Mouse (Mus musculus): Measurements from ENCODE around the gene Npc1l1. TPM values are rescaled to one million over a fixed set of nuclear protein-coding genes. Genes with fewer than 3 reads are reported as not detected.
A peak's percentile ranks its signal among the peaks of the same experiment; 100 is the strongest.

Npc1l1 gene
- polyA plus RNA-seq, 1 experiment from 2014 or later = not detected

DNA sequence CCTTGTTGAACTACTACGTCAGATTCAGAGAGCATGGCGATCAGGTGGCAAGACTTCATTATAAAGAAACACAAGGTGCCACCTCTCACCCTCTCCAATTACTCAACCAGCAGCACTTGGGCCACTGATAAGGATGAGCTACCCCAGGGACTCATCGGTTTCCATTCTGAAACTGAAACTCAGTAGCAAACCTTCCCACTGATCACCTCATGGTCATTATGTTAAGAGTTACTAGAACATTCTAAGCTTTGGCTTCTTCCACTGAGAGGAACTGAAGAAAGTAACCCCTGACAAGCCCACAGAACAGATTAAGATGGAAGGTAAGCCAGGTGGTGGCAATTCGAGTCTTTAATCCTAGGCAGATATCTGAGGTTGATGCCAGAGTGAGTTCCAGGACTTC is 31.5 kb downstream of the Npc1l1 start:
- H3K27ac ChIP-seq (ENCODE audit: low read depth, low read length) = no peak overlapping the region
- H3K36me3 ChIP-seq (ENCODE audit: control insufficient read depth, insufficient read depth, low read length) = no peaks in the 10 kb centered on the region
- WGBS (ENCODE audit: insufficient replicate concordance) = 83% methylated on average over 4 of the region's 4 CpGs
- no peak overlapping the region for H3K9ac ChIP-seq (ENCODE audit: low read depth, low read length)
- no peak overlapping the region for H3K4me3 ChIP-seq (ENCODE audit: low read depth, low read length)
- peak overlapping the region; percentile 96 for H3K4me2 ChIP-seq
- H3K27me3 ChIP-seq (ENCODE audit: control insufficient read depth, insufficient read depth, low read length) = no peaks in the 10 kb centered on the region
- no peaks in the 10 kb centered on the region for H3K9me3 ChIP-seq (replicated peaks; ENCODE audit: control insufficient read depth, low read length)
- no peak for ATAC-seq (replicated peaks; ENCODE audit: insufficient number of reproducible peaks, low FRiP score, low TSS enrichment)
- peaks cover 14% of the 10 kb centered on the region for H3K4me1 ChIP-seq (ENCODE audit: control insufficient read depth, insufficient read depth, low read length)

DNA sequence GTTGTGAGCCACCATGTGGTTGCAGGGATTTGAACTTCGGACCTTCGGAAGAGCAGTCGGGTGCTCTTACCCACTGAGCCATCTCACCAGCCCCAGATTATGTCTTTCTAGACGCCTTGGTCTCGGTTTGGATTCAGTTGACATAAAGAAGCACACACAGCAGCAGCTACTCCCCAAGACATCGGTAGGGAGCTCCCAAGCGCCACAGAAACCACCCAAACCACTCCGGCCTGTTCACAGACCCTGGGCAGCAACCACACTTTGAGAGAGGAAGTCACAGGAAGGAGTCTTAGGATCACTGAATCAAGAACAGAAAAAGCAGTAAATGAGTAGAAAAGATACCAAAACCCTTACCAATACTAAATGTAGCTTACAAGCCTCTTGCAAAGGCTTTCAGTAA is 33.2 kb downstream of the Npc1l1 start:
- no peak overlapping the region for H3K27ac ChIP-seq (ENCODE audit: low read depth, low read length)
- WGBS (ENCODE audit: insufficient replicate concordance) = 92% methylated on average over 8 of the region's 8 CpGs
- no peaks in the 10 kb centered on the region for H3K27me3 ChIP-seq (ENCODE audit: control insufficient read depth, insufficient read depth, low read length)
- H3K9me3 ChIP-seq (replicated peaks; ENCODE audit: control insufficient read depth, low read length) = no peaks in the 10 kb centered on the region
- peaks cover 14% of the 10 kb centered on the region for H3K4me1 ChIP-seq (ENCODE audit: control insufficient read depth, insufficient read depth, low read length)
- H3K36me3 ChIP-seq (ENCODE audit: control insufficient read depth, insufficient read depth, low read length) = no peaks in the 10 kb centered on the region; the same call in 1 of the 2 replicates
- no peak for ATAC-seq (replicated peaks; ENCODE audit: insufficient number of reproducible peaks, low FRiP score, low TSS enrichment)
- no peak overlapping the region for H3K9ac ChIP-seq (ENCODE audit: low read depth, low read length)
- no peak overlapping the region for H3K4me2 ChIP-seq
- H3K4me3 ChIP-seq (ENCODE audit: low read depth, low read length) = no peak overlapping the region

DNA sequence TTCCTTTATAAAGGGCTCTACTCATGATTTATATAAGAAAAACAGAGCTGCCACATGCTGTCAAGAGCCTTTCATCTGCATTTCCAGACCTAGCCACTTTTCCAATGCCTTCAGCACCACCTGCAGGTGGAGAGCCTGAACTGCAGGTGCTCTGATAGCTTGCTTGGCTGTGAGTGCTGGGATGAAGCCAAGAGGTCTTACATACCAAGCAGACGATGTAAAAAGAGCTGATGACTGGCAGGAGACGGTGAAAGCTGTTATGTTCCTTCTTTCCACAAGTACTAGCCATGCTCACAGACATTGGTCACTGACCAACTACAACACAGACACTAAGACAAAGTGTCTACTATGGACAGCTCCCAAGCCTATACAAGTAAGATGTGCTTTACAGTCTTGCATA is 42.1 kb downstream of the Npc1l1 start:
- no peaks in the 10 kb centered on the region; the same call in none of the 2 replicates for H3K36me3 ChIP-seq (ENCODE audit: control insufficient read depth, insufficient read depth, low read length)
- H3K4me2 ChIP-seq = no peak overlapping the region
- ATAC-seq (replicated peaks; ENCODE audit: insufficient number of reproducible peaks, low FRiP score, low TSS enrichment) = no peak
- H3K27ac ChIP-seq (ENCODE audit: low read depth, low read length) = no peak overlapping the region
- H3K27me3 ChIP-seq (ENCODE audit: control insufficient read depth, insufficient read depth, low read length) = no peaks in the 10 kb centered on the region
- no peaks in the 10 kb centered on the region for H3K9me3 ChIP-seq (replicated peaks; ENCODE audit: control insufficient read depth, low read length)
- H3K4me3 ChIP-seq (ENCODE audit: low read depth, low read length) = no peak overlapping the region
- no peak overlapping the region for H3K9ac ChIP-seq (ENCODE audit: low read depth, low read length)
- 4% methylated on average over 2 of the region's 2 CpGs for WGBS (ENCODE audit: insufficient replicate concordance)
- H3K4me1 ChIP-seq (ENCODE audit: control insufficient read depth, insufficient read depth, low read length) = peaks cover 7% of the 10 kb centered on the region

DNA sequence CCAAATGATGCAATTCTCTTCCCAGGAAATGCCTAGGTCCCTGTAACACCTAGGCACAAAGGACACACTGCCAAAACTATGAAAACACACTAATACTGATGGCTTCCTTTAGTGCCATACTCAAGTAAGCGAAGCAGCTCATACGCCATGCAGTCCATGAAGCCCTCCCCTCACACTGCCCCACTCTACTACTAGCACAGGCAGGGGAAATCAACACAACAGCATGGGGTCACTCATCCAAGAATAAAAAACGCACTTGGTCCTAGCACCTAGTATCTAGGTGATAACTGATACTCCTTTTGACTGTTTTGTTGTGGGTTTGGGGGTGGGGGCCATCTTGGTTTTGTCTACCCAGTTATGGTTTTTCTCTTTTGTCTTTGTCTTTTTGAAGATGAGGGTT is 42.5 kb downstream of the Npc1l1 start:
- no peaks in the 10 kb centered on the region for H3K9me3 ChIP-seq (replicated peaks; ENCODE audit: control insufficient read depth, low read length)
- H3K36me3 ChIP-seq (ENCODE audit: control insufficient read depth, insufficient read depth, low read length) = no peaks in the 10 kb centered on the region; the same call in none of the 2 replicates
- H3K27me3 ChIP-seq (ENCODE audit: control insufficient read depth, insufficient read depth, low read length) = no peaks in the 10 kb centered on the region
- peaks cover 8% of the 10 kb centered on the region for H3K4me1 ChIP-seq (ENCODE audit: control insufficient read depth, insufficient read depth, low read length)
- ATAC-seq (replicated peaks; ENCODE audit: insufficient number of reproducible peaks, low FRiP score, low TSS enrichment) = no peak
- no peak overlapping the region for H3K4me2 ChIP-seq
- WGBS (ENCODE audit: insufficient replicate concordance) = 79% methylated on average over 3 of the region's 3 CpGs
- no peak overlapping the region for H3K27ac ChIP-seq (ENCODE audit: low read depth, low read length)
- no peak overlapping the region for H3K9ac ChIP-seq (ENCODE audit: low read depth, low read length)
- no peak overlapping the region for H3K4me3 ChIP-seq (ENCODE audit: low read depth, low read length)

DNA sequence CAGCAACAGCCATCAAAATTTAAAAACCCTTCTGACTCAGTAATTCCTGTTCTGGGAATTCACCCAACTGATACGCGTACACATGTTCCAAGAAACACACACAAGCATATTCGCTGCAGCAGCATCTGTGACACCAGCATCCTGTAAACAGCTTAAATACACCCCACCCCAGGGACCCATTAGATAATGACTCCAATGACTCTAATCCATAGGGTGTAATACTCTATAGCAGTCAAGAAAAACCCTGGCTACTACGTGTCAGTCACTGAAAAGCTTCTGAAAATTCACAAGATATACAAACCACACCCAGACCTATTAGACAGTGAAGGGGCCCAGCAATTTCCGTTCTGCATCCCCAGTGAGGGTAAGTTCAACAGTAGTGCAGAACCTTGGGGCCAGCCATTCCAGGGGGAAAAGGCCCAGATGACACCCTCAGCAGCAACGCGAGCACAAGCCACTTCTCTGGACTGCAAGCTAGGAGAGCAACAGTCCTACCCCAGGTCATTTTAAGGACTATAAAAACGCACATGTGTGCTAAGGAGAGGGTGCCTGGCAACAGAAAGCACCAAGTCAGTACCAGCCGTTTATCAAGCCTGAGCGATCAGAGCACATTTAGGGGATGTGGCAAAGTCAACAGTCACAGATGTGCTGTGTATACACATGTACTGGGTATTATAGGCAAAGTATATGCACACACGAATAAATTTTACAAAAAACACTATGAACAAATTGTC is 45.6 kb downstream of the Npc1l1 start:
- no peak overlapping the region for H3K9ac ChIP-seq (ENCODE audit: low read depth, low read length)
- H3K4me1 ChIP-seq (ENCODE audit: control insufficient read depth, insufficient read depth, low read length) = peaks cover 13% of the 10 kb centered on the region
- no peaks in the 10 kb centered on the region for H3K9me3 ChIP-seq (replicated peaks; ENCODE audit: control insufficient read depth, low read length)
- no peak for ATAC-seq (replicated peaks; ENCODE audit: insufficient number of reproducible peaks, low FRiP score, low TSS enrichment)
- H3K4me2 ChIP-seq = no peak overlapping the region
- H3K4me3 ChIP-seq (ENCODE audit: low read depth, low read length) = no peak overlapping the region
- no peaks in the 10 kb centered on the region for H3K27me3 ChIP-seq (ENCODE audit: control insufficient read depth, insufficient read depth, low read length)
- WGBS (ENCODE audit: insufficient replicate concordance) = 69% methylated on average over 11 of the region's 11 CpGs
- 0 out of 2 replicates have a peak overlapping the region, but pooled peaks have one; percentile 6 for H3K27ac ChIP-seq (ENCODE audit: low read depth, low read length)
- H3K36me3 ChIP-seq (ENCODE audit: control insufficient read depth, insufficient read depth, low read length) = no peaks in the 10 kb centered on the region

DNA sequence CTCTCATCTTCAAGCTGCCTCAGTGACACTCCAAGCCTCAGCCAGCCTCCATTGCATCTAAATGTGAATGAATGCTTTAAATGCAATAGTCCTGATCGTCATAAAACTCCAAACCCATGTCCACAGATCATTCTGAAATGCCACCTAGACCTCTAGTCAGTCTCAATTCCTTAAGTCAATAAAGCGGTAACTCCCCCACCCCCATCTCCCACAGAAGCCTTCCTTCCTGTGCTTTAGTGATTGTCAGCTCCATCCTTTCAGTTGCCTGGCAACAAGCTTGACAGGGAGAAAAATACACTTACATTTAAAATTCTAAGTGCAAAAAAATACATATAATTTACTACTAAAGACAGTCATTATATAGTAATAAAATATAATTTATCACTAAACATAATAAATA is 46.7 kb downstream of the Npc1l1 start:
- WGBS (ENCODE audit: insufficient replicate concordance) = 76% methylated on average over 2 of the region's 2 CpGs
- H3K9me3 ChIP-seq (replicated peaks; ENCODE audit: control insufficient read depth, low read length) = no peaks in the 10 kb centered on the region
- no peak overlapping the region for H3K4me3 ChIP-seq (ENCODE audit: low read depth, low read length)
- peaks cover 23% of the 10 kb centered on the region for H3K4me1 ChIP-seq (ENCODE audit: control insufficient read depth, insufficient read depth, low read length)
- H3K4me2 ChIP-seq = no peak overlapping the region
- H3K27me3 ChIP-seq (ENCODE audit: control insufficient read depth, insufficient read depth, low read length) = no peaks in the 10 kb centered on the region
- H3K9ac ChIP-seq (ENCODE audit: low read depth, low read length) = no peak overlapping the region
- H3K27ac ChIP-seq (ENCODE audit: low read depth, low read length) = no peak overlapping the region
- ATAC-seq (replicated peaks; ENCODE audit: insufficient number of reproducible peaks, low FRiP score, low TSS enrichment) = no peak
- H3K36me3 ChIP-seq (ENCODE audit: control insufficient read depth, insufficient read depth, low read length) = no peaks in the 10 kb centered on the region

DNA sequence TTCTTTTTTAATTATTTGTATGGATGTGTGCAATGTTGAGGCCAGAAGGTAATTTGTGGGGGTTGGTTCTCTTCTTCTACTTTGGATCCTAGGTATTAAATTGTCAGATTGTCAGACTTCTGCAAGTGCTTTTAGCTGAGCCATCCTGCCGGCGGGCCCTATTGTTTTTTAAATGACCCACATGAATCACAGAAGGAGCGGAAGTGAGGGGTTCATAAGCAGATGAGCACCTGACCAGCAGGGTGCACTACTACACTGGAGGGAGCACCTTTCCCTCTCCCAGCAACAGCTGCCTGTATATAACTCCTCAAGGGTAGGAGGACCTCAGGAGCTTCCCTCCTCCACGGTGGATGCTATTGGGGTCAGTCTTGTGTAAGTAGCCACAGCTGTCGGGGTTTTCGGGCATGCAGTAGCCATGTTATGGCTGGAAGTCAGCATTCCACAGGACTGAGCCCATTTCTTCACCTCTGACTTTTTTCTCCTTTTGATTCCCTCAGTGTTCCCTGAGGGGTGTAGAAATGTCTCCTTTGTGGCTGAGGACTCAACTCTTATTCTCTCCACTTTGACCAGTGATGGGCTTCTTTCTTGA is 49.0 kb downstream of the Npc1l1 start:
- no peaks in the 10 kb centered on the region for H3K27me3 ChIP-seq (ENCODE audit: control insufficient read depth, insufficient read depth, low read length)
- H3K4me3 ChIP-seq (ENCODE audit: low read depth, low read length) = no peak overlapping the region
- H3K9me3 ChIP-seq (replicated peaks; ENCODE audit: control insufficient read depth, low read length) = no peaks in the 10 kb centered on the region
- H3K9ac ChIP-seq (ENCODE audit: low read depth, low read length) = no peak overlapping the region
- H3K27ac ChIP-seq (ENCODE audit: low read depth, low read length) = no peak overlapping the region
- H3K36me3 ChIP-seq (ENCODE audit: control insufficient read depth, insufficient read depth, low read length) = no peaks in the 10 kb centered on the region
- no peak for ATAC-seq (replicated peaks; ENCODE audit: insufficient number of reproducible peaks, low FRiP score, low TSS enrichment)
- no peak overlapping the region for H3K4me2 ChIP-seq
- 61% methylated on average over 6 of the region's 6 CpGs for WGBS (ENCODE audit: insufficient replicate concordance)
- H3K4me1 ChIP-seq (ENCODE audit: control insufficient read depth, insufficient read depth, low read length) = peaks cover 26% of the 10 kb centered on the region

DNA sequence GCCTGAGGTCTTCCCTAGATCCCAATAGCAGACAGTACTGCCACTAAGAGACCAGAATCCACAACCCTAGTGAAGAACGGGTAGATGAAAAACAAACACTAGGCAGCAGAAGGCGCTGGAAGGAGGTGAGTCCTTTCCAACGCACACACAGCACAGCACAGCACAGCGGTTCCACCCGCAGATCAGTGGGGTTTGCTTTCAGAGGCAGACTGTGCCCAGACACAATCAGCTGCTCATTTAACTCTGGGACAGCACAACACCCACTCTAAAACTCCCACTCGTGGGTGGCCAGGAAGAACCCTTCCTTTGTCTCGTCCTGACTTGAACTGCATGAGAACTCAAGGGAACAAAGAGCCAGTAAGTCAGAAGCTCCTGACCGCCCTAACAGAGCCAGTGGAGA is 50.7 kb downstream of the Npc1l1 start:
- 0 out of 2 replicates have a peak overlapping the region, but pooled peaks have one; percentile 22 for H3K9ac ChIP-seq (ENCODE audit: low read depth, low read length)
- no peaks in the 10 kb centered on the region for H3K9me3 ChIP-seq (replicated peaks; ENCODE audit: control insufficient read depth, low read length)
- H3K36me3 ChIP-seq (ENCODE audit: control insufficient read depth, insufficient read depth, low read length) = no peaks in the 10 kb centered on the region
- ATAC-seq (replicated peaks; ENCODE audit: insufficient number of reproducible peaks, low FRiP score, low TSS enrichment) = no peak
- no peak overlapping the region for H3K4me3 ChIP-seq (ENCODE audit: low read depth, low read length)
- H3K4me2 ChIP-seq = no peak overlapping the region
- H3K27me3 ChIP-seq (ENCODE audit: control insufficient read depth, insufficient read depth, low read length) = no peaks in the 10 kb centered on the region
- peaks cover 33% of the 10 kb centered on the region for H3K4me1 ChIP-seq (ENCODE audit: control insufficient read depth, insufficient read depth, low read length)
- WGBS (ENCODE audit: insufficient replicate concordance) = 17% methylated on average over 8 of the region's 8 CpGs
- peak overlapping the region; percentile 32; the same call in 1 of the 2 replicates for H3K27ac ChIP-seq (ENCODE audit: low read depth, low read length)

Measured in heart, embryonic 11.5 days (tissue).